Mouse (Mus musculus): ENCODE results near the gene Nr1d1.

- TF ChIP-seq HCFC1 (IDR thresholded peaks at IDR 0.05; ENCODE audit: borderline replicate concordance, insufficient read depth, low read length), result no peak
- no peak for TF ChIP-seq ZC3H11A (IDR thresholded peaks at IDR 0.05; ENCODE audit: borderline replicate concordance, low read depth, low read length)
- TF ChIP-seq MAFK (IDR thresholded peaks at IDR 0.05; ENCODE audit: insufficient read depth, low read depth, low read length), result no peak
- no peak for TF ChIP-seq CHD2 (IDR thresholded peaks at IDR 0.05; ENCODE audit: low read depth, low read length)
Observed at GRCm38 (mm10) chr11:98761939-98762338, 13.2 kb downstream of the Nr1d1 start.

Data from ES-E14 (cell line).